Mouse (Mus musculus): ENCODE measurements around the gene Tes3-ps.

GRCm38 (mm10) chr13:49462921-49463320 is 30.2 kb upstream of the Tes3-ps start:
- no peak for TF ChIP-seq CTCF (IDR thresholded peaks at IDR 0.05; ENCODE audit: borderline replicate concordance, insufficient read depth, low read depth, low read length)
- TF ChIP-seq POLR2A (IDR thresholded peaks at IDR 0.05; ENCODE audit: borderline replicate concordance, insufficient read depth, low read length) = no peak

All from cerebellum, adult 2 months (tissue).